Mouse (Mus musculus) adrenal gland, postnatal 14 days (tissue): ENCODE measurements at regions not wholly inside any gene's neighbourhood (a gene's known extent, or its start where the extent isn't known, plus 50 kb on each side); places are given as distances from the start of the nearest gene placed in this dataset.
"Not testable (repeated sequence)": the region's sequence is repeated elsewhere in the genome, so short reads cannot be mapped to it uniquely, and the experiment has no call there.

Experiments used
- DNase-seq: peaks from one replicate; pipeline ENCODE4 v3.0.0; 2021; ENCODE audit warnings: mixed read lengths

- no peak for DNase-seq
These were observed 378.2 kb downstream of the Fbxo8 start for GRCm38 (mm10) chr8:56929076-56929475.

GRCm38 (mm10) chr8:56932421-56932820 lies 381.5 kb downstream of the Fbxo8 start:
- no peak for DNase-seq

- DNase-seq = no peak
These were observed 358.6 kb upstream of the Hand2 start for GRCm38 (mm10) chr8:56962186-56962585.

DNA sequence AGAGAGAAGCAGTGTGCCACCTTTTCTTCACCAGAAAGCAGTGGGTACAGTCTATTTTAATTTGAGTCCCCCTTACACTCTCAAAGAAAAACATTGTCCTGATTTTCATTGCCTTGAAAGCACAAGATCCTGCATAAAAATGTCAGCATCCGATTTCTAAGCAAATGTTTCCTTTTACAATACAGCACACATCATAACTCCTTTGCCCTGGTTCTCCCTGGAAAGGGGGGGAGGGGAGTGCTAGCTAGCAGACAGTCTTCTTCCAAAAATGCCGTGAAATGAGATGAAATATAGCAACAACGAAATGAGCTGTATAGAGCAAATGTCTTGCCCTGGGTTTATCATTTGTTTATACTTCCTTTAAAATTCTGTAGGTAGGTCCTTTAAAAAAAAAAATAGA lies 350.5 kb upstream of the Hand2 start:
- no peak for DNase-seq

DNA sequence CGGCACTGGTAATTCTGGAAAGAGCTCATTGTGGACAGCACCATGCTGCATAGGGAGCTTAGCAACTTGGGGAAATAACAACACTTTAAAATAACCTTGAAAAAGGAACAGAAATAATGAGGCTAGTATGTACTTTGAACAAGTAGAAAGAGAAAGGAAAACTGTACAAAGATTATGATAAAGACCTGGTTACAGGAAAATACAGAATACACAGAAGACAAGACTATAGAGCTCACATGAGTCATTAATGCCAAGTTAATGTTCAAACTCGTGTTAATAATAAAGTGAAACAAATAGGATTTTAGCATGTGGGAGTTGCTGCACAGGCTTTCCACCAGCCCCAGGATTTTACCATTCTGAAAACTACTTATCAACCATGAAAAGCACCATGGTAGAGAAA lies 341.8 kb upstream of the Hand2 start:
- no peak for DNase-seq

DNA sequence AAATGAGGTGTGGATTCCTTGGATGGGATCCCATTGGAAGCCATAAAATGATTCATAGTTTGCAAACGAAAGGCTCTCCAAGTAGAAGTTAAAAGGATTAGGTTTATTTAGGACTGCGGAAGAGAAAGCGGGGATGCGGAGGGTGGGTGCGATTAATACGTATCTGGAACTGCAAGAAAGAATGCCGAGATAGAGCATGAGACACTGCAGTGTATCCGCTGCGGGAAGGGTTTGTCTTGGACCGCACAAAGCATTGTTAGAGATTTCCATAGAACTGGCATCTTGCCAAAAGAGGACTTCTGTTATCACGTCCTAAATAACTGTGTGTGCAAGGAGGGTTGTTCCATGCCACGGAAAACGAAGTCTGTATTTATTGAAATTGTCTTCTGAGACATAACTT lies 341.4 kb upstream of the Hand2 start:
- DNase-seq = no peak

DNA sequence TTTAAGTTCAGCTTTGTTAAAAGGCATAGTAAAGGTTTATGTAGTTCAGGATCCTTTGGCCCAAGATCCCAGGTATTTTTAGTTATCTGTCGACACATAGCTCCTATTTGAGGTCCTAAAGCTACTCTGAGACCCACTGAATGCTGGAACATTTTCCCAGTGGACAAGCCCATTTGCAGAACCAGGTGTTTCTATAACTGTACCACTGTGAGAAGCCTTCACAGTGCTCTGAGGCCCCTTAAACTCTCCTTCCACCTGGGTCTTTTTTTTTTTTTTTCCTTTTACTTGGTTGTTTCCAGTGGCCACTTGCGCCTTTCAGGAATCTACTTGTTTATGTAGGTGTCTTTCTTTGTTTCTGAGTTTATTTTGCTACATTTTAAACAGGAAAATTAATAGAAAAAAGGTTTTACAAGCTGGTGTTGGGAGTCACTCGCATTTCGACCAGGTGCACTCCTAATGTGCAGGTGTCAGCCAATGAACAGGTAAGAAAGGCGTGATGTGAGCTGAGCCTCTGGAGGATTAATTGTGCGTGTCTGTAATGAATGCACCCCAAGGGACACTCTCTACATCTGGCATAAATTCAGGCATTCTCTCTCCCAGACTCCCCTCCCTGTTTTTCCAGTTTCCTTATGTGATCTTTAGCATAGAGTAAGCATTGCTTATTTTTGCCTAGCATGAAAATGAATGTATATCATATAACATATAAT lies 310.3 kb upstream of the Hand2 start:
- no peak for DNase-seq

- DNase-seq = peak; percentile 52
These were observed 306.9 kb upstream of the Hand2 start for GRCm38 (mm10) chr8:57013813-57014320.

DNA sequence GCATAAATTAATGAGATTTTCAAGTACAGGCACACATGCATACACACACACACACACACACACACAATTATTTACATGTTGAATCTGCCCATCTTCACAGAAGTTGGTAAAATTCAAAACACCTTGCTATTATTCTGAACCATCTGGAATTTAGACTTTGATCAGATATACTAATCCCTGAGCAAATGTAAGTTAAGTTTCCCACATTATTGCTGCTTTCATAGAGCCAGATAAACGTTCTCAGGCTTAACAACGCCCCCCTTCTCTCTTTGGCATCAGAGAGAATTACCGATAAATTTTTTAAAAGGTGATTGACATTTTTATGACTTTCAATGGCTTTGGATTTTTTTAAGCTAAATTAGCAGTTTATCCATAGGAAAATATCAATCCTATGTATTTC lies 304.5 kb upstream of the Hand2 start:
- DNase-seq = no peak

DNA sequence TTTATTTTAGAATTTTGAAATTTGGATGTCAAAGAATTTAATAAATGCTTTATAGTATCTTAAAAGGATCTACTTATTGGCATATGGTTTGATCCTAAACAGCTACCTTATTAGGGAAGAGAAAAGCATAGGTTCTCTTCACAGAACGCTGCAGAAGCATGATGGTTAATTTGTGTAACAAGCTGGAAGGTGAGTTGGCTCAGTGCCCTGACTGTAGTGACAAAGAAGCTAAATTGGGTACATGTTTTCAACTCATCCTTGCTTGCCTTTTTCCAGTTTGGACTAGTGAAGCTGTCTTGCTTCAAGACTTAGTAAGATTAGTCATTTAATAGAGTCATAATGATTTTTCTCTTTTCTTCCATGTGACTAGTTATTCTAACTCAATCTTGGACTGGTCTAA lies 292.7 kb upstream of the Hand2 start:
- not testable (repeated sequence) for DNase-seq

- no peak for DNase-seq
These were observed 272.3 kb upstream of the Hand2 start for GRCm38 (mm10) chr8:57048490-57048889.

DNA sequence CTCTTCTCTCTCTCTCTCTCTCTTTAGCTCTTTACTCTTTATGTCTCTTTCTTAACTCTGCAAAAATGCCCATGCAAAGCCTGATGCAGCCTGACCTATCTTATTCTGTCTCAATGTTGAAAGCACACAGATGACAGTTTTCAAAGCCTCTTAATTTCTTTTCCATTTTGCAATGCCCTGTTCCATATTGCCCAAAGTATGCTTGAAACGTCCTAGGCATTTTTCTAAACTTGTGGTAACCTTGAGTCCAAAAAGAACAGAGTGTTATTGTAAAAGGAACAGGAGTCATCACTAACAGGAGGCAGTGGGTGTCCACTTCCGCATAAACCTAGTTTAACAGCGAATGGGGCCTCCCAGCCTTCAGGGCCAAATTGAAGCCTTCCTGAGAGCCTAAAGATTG lies 271.9 kb upstream of the Hand2 start:
- no peak for DNase-seq

DNA sequence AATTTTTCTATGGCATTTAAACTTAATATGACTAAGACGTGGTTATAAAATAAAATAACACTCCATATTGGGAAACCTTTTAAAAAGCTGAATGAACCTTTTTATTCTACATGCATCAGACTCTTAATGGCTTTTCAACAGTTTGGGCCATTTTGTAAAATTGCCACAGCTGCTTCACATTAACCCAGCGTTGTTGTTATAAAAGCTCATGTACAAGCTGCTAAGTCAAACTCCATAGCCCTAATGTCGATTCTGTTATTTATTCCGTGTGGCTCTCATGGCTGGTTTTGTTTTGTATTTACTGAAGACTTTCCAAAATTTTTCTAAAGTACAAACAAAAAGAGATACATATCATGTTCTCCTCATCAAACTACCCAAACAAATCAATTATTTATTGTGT lies 268.1 kb upstream of the Hand2 start:
- DNase-seq = no peak

GRCm38 (mm10) chr8:57076995-57077394 lies 243.8 kb upstream of the Hand2 start:
- no peak for DNase-seq

DNA sequence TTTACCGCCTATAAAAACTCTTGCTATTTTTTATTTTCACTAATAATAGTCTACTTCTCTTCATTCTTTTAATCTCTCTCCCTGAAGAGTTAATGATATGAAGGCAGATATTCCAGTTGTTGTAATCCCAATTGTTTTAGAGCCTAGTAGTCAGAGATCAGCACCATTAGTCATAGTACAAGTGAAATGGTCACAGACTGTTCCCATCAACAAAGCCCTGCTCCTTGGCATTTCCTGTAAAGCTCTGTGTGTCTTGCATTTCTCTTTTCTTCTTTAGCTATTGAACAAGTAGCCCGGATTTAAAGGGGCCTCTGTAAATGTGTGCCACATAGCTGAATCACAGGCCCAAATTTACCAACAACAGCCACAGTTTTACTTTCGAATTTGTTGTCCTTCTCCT lies 234.0 kb upstream of the Hand2 start:
- DNase-seq = no peak

DNA sequence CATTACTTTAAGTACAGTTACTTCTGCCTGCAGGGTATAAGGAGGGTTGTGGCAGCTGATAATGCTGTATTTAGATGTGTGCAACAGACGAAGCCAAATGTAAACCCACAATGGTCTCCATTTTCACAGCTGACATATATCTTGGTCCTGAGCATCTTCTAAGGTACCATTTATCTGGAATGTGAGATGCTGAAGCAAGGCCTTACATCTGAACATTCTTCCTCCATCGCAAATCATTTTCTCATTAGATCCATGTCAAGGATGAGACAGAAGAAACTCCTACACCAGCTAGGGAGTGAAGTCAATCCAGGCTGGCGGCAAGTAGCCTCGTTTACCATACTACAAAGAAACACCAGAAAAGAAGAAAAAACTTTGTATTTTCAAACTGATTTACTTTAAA lies 228.4 kb upstream of the Hand2 start:
- DNase-seq = no peak

- no peak for DNase-seq
These were observed 225.6 kb upstream of the Hand2 start for GRCm38 (mm10) chr8:57095169-57095568.

DNA sequence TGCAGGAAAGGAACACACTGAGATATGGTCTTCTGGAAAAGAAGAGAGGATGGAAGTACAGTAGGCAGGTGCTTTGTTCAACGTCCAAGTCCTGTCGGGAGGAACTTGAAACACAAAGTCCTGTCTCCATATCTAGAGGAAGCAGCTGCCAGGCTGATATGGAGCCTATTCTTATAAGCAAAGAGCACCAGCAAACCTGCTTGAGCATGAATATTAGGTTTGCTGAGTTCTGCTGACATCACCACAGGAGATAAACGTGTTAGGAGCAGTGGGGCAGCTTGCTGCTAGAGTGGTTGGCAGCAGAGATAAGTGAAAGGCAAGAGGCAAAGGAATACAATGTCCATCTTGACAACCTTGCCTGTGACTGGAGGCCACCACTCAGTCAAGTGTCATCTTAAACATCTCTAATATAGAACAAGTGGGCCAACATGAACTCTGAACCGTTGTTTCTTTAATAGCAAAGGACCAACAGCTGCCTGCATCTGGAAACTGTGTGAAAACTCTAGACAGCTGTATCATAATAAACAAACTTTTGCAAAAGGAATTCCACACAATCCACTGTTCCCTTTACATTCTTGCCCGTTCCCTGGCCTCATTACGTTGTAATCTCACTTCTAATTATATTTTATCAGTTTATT lies 209.9 kb upstream of the Hand2 start:
- DNase-seq = not testable (repeated sequence)

GRCm38 (mm10) chr8:57111403-57111771 lies 209.4 kb upstream of the Hand2 start:
- DNase-seq = no peak

GRCm38 (mm10) chr8:57113915-57114314 lies 206.9 kb upstream of the Hand2 start:
- DNase-seq = no peak

DNA sequence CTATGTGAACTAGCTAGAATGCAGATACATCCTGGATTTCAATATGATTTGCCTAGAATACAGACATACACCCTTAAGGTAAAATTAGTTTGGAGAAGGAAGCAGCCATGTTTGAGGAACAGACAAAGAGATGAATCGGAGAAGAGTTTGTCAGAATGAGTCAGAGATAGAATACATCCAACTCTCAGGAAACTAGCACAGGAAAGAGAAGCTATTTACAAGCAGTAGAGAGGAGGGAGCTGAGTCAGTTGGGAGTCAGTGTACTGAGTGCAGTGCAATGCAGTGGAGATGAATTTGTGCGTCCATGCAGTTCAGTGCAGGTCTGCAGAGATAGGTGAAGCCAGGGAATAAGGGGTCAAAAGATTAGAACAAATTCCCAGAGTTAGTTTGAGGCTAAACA lies 205.5 kb upstream of the Hand2 start:
- DNase-seq = no peak

DNA sequence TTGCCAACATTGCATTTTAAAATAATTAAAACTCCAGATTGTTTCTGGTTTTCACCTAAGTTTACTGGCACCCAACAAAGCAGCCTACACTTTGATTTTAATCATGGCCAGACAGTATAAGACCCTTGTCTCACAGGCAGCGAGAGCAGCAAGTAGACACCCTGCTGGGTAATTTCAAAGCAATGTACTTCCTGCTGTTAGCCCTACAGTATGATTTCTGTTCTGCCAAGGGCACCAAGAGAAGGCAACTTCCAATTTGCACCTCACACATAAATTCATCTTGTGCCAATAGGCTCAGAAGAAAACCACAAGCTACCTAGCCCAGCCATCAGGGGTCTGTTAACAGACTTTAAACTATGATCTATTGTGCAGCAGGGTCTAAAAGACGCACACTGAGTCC lies 186.7 kb upstream of the Hand2 start:
- no peak for DNase-seq

DNA sequence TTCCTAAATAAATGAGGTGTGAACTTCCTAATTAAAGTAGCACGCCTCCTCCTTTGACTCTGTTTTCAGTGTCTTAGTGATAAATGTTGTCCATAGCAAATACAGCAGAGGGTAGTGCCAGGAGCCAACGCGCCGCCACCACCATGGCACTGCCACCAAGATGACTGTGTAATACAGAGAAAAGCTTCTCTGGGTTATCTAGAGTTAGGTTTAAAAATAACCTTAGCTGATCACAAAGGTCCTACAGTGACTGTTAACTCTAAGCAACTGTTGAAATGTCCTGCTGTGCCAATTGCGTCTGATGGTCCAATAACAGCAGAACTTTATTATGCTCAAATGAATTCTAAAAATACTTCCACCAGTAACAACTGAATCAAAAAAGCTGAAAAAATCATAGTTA lies 186.1 kb upstream of the Hand2 start:
- no peak for DNase-seq

- DNase-seq = no peak
These were observed 172.7 kb upstream of the Hand2 start for GRCm38 (mm10) chr8:57148036-57148435.
